ENCODE assay signal across 2 mouse cellular contexts in genomic region chr4:150198268-150198667, GRCm38 (mm10).
TF ChIP-seq lines count a peak whose summit lies in the region.

No protein-coding gene starts in this region.

TF ChIP-seq in MEL, 35 proteins besides CTCF, POLR2A, EP300 and RAD21 (continued from another document):
- TF ChIP-seq MAFK (IDR thresholded peaks at IDR 0.05; ENCODE audit: borderline replicate concordance, low read depth, low read length): no peak

TF ChIP-seq in myocyte, 11 proteins besides CTCF, POLR2A, EP300 and RAD21 (continued from another document):
- no peak for TF ChIP-seq TCF12 (IDR thresholded peaks at IDR 0.05; ENCODE audit: insufficient read depth, poor library complexity, severe bottlenecking)
- TF ChIP-seq SRF (IDR thresholded peaks at IDR 0.05; ENCODE audit: control insufficient read depth, insufficient read length, low read depth): no peak
- TF ChIP-seq POLR2AphosphoS2 (IDR thresholded peaks at IDR 0.05; ENCODE audit: insufficient read length, low read depth): peak; percentile 35
- no peak for TF ChIP-seq REST (IDR thresholded peaks at IDR 0.05; ENCODE audit: insufficient read depth, insufficient read length)
- no peak for TF ChIP-seq TCF3 (IDR thresholded peaks at IDR 0.05; ENCODE audit: insufficient read length, low read depth)
- peak; percentile 78; the same call in 1 of the 2 replicates for TF ChIP-seq CEBPB (IDR thresholded peaks at IDR 0.05; ENCODE audit: insufficient read depth, poor library complexity, severe bottlenecking)
- TF ChIP-seq MYOG (IDR thresholded peaks at IDR 0.05; ENCODE audit: control insufficient read depth in 1 of 3, insufficient read depth in 1 of 3, insufficient read length in 2 of 3, low read depth in 2 of 3): no peak
- TF ChIP-seq MYOD1 (IDR thresholded peaks at IDR 0.05; ENCODE audit: control insufficient read depth in 1 of 3, insufficient read length in 2 of 3, low read depth in 2 of 3): no peak
- TF ChIP-seq USF1 (IDR thresholded peaks at IDR 0.05; ENCODE audit: low read depth): peak; percentile 62
- TF ChIP-seq MAX (IDR thresholded peaks at IDR 0.05; ENCODE audit: low read depth): no peak
